Mouse (Mus musculus): ENCODE results near the gene Tbc1d1.
A peak's percentile ranks its signal among the peaks of the same experiment; 100 is the strongest.

The Tbc1d1 gene

GRCm38 (mm10) chr5:64237693-64238092, 81.6 kb downstream of the Tbc1d1 start:
- no peak for DNase-seq (ENCODE audit: inconsistent ontology term)

- no peak for DNase-seq (ENCODE audit: inconsistent ontology term)
Observed at GRCm38 (mm10) chr5:64238894-64239652, 83.0 kb downstream of the Tbc1d1 start.

- DNase-seq (ENCODE audit: inconsistent ontology term) = no peak
Observed at GRCm38 (mm10) chr5:64240941-64241682, 85.0 kb downstream of the Tbc1d1 start.

GRCm38 (mm10) chr5:64241867-64242266, 85.8 kb downstream of the Tbc1d1 start:
- no peak for DNase-seq (ENCODE audit: inconsistent ontology term)

GRCm38 (mm10) chr5:64242795-64243455, 86.8 kb downstream of the Tbc1d1 start:
- DNase-seq (ENCODE audit: inconsistent ontology term) = peak; percentile 30

GRCm38 (mm10) chr5:64243666-64244065, 87.6 kb downstream of the Tbc1d1 start:
- DNase-seq (ENCODE audit: inconsistent ontology term) = no peak

- DNase-seq (ENCODE audit: inconsistent ontology term) = no peak
Observed at GRCm38 (mm10) chr5:64244283-64244682, 88.2 kb downstream of the Tbc1d1 start.

GRCm38 (mm10) chr5:64244745-64245144, 88.6 kb downstream of the Tbc1d1 start:
- no peak for DNase-seq (ENCODE audit: inconsistent ontology term)

GRCm38 (mm10) chr5:64251435-64251834, 95.3 kb downstream of the Tbc1d1 start:
- DNase-seq (ENCODE audit: inconsistent ontology term) = no peak

- DNase-seq (ENCODE audit: inconsistent ontology term) = no peak
Observed at GRCm38 (mm10) chr5:64254278-64254677, 98.2 kb downstream of the Tbc1d1 start.

GRCm38 (mm10) chr5:64254988-64255387, 98.9 kb downstream of the Tbc1d1 start:
- no peak for DNase-seq (ENCODE audit: inconsistent ontology term)

- no peak for DNase-seq (ENCODE audit: inconsistent ontology term)
Observed at GRCm38 (mm10) chr5:64263348-64263747, 107.2 kb downstream of the Tbc1d1 start.

GRCm38 (mm10) chr5:64263898-64264478, 107.9 kb downstream of the Tbc1d1 start:
- no peak for DNase-seq (ENCODE audit: inconsistent ontology term)

GRCm38 (mm10) chr5:64265145-64265544, 109.0 kb downstream of the Tbc1d1 start:
- no peak for DNase-seq (ENCODE audit: inconsistent ontology term)

GRCm38 (mm10) chr5:64265906-64266305, 109.8 kb downstream of the Tbc1d1 start:
- DNase-seq (ENCODE audit: inconsistent ontology term) = no peak

- DNase-seq (ENCODE audit: inconsistent ontology term) = no peak
Observed at GRCm38 (mm10) chr5:64266534-64266933, 110.4 kb downstream of the Tbc1d1 start.

GRCm38 (mm10) chr5:64267279-64267678, 111.2 kb downstream of the Tbc1d1 start:
- DNase-seq (ENCODE audit: inconsistent ontology term) = no peak

- peak; percentile 57 for DNase-seq (ENCODE audit: inconsistent ontology term)
Observed at GRCm38 (mm10) chr5:64269669-64270068, 113.6 kb downstream of the Tbc1d1 start.

- no peak for DNase-seq (ENCODE audit: inconsistent ontology term)
Observed at GRCm38 (mm10) chr5:64273517-64273916, 117.4 kb downstream of the Tbc1d1 start.

- no peak for DNase-seq (ENCODE audit: inconsistent ontology term)
Observed at GRCm38 (mm10) chr5:64274296-64274695, 118.2 kb downstream of the Tbc1d1 start.

GRCm38 (mm10) chr5:64274738-64275451, 118.8 kb downstream of the Tbc1d1 start:
- no peak for DNase-seq (ENCODE audit: inconsistent ontology term)

All from Muller cell, postnatal 12 days (primary cell).